Mouse (Mus musculus) CH12.LX (cell line): ENCODE data around the gene Isyna1. TPM values are rescaled to one million over a fixed set of nuclear protein-coding genes. Genes with fewer than 3 reads are reported as not detected.

Experiments used
- DNase-seq: peaks from one replicate; pipeline ENCODE4 v3.0.0-alpha.2; 2013; ENCODE audit errors: extremely low read depth
- H3K27ac ChIP-seq: 2 replicates; pipeline ENCODE4 v1.5.1; 2012; ENCODE audit warnings: low read depth, mild to moderate bottlenecking, control low read depth, moderate library complexity; ENCODE audit not compliant: insufficient read depth
- H3K27me3 ChIP-seq: replicated peaks from 2 replicates; pipeline ENCODE3; 2012; ENCODE audit warnings: inconsistent platforms
- H3K36me3 ChIP-seq, 2 experiments: replicated peaks in 1 of 2; 2 replicates each; pipeline versions ENCODE3 to v1.6.1; 2012; ENCODE audit warnings: inconsistent platforms in 1 of 2, low read length in 1 of 2, mild to moderate bottlenecking in 1 of 2, mixed read lengths in 1 of 2, moderate library complexity in 1 of 2; ENCODE audit not compliant: control insufficient read depth in 1 of 2, insufficient read depth in 1 of 2
- H3K4me1 ChIP-seq, 2 experiments: 2 replicates each; pipeline ENCODE4 v1.6.1; 2012; ENCODE audit warnings: inconsistent platforms in 1 of 2, moderate library complexity in 1 of 2; ENCODE audit not compliant: insufficient read depth in 2 of 2, control insufficient read depth in 1 of 2
- H3K4me2 ChIP-seq: 2 replicates; pipeline ENCODE4 v1.6.1; 2012; ENCODE audit warnings: low read depth, mild to moderate bottlenecking, control low read depth; ENCODE audit not compliant: poor library complexity, insufficient read depth, severe bottlenecking
- H3K4me3 ChIP-seq, 3 experiments: fragments of 150-350 bp in 1 of 3; sonication (generic) in 1 of 3; replicated peaks in 1 of 3; 2 replicates each; pipeline versions ENCODE3 to v1.5.1; 2011 to 2012; ENCODE audit warnings: low read depth in 2 of 3, low read length in 2 of 3, mild to moderate bottlenecking in 2 of 3, moderate library complexity in 2 of 3, control low read depth in 1 of 3, improper control_type of control experiment in 1 of 3, inconsistent platforms in 1 of 3, mixed read lengths in 1 of 3; ENCODE audit not compliant: poor library complexity in 1 of 3
- H3K79me2 ChIP-seq: replicated peaks from 2 replicates; pipeline ENCODE4 v1.6.1; 2012; ENCODE audit warnings: mild to moderate bottlenecking, moderate library complexity; ENCODE audit not compliant: control insufficient read depth, poor library complexity, insufficient read depth, severe bottlenecking; ENCODE audit errors: extremely low read depth
- H3K9ac ChIP-seq: 2 replicates; pipeline ENCODE4 v1.6.1; 2012; ENCODE audit warnings: low read depth, mild to moderate bottlenecking, control low read depth, moderate library complexity; ENCODE audit not compliant: insufficient read depth
- H3K9me3 ChIP-seq: replicated peaks from 2 replicates; pipeline ENCODE3; 2012; ENCODE audit warnings: low read length, inconsistent platforms, mixed read lengths
- CHD1 ChIP-seq: IDR thresholded peaks from 2 replicates; pipeline ENCODE4 v1.6.1; 2012; ENCODE audit warnings: low read depth, low read length, improper control_type of control experiment, inconsistent platforms
- CHD2 ChIP-seq: IDR thresholded peaks from 2 replicates; pipeline ENCODE4 v1.6.1; 2011; ENCODE audit warnings: low read length, improper control_type of control experiment
- CTCF ChIP-seq, 2 experiments: IDR thresholded peaks in 1 of 2; conservative IDR thresholded peaks in 1 of 2; 2 replicates each; pipeline ENCODE4 v1.5.1; 2011 to 2012; ENCODE audit warnings: low read depth in 2 of 2, low read length in 2 of 2, improper control_type of control experiment in 1 of 2, inconsistent platforms in 1 of 2, mild to moderate bottlenecking in 1 of 2, moderate library complexity in 1 of 2
- E2F4 ChIP-seq: IDR thresholded peaks from 2 replicates; pipeline ENCODE4 v1.6.1; 2011; ENCODE audit warnings: low read depth, low read length, improper control_type of control experiment; ENCODE audit not compliant: insufficient replicate concordance
- EP300 ChIP-seq: IDR thresholded peaks from 2 replicates; pipeline ENCODE4 v1.6.1; 2011; ENCODE audit warnings: low read length, improper control_type of control experiment
- ETS1 ChIP-seq: conservative IDR thresholded peaks from 2 replicates; pipeline ENCODE4 v1.6.1; 2012; ENCODE audit warnings: low read depth, mild to moderate bottlenecking, inconsistent platforms, low read length, improper control_type of control experiment, moderate library complexity
- GABPA ChIP-seq: IDR thresholded peaks from 2 replicates; pipeline ENCODE4 v1.6.1; 2012; ENCODE audit warnings: low read depth, low read length, improper control_type of control experiment, inconsistent platforms; ENCODE audit not compliant: insufficient replicate concordance
- IRF4 ChIP-seq: IDR thresholded peaks from 2 replicates; pipeline ENCODE4 v1.6.1; 2014; ENCODE audit warnings: low read depth, mild to moderate bottlenecking, inconsistent platforms, low read length, improper control_type of control experiment
- JUN ChIP-seq: IDR thresholded peaks from 2 replicates; pipeline ENCODE4 v1.6.1; 2011; ENCODE audit warnings: low read depth, mild to moderate bottlenecking, low read length, improper control_type of control experiment, moderate library complexity; ENCODE audit not compliant: insufficient read depth
- JUND ChIP-seq: conservative IDR thresholded peaks from 2 replicates; pipeline ENCODE4 v1.6.1; 2011; ENCODE audit warnings: low read depth, low read length, improper control_type of control experiment
- KAT2A ChIP-seq: IDR thresholded peaks from 2 replicates; pipeline ENCODE4 v1.6.1; 2012; ENCODE audit warnings: low read length, improper control_type of control experiment, inconsistent platforms; ENCODE audit not compliant: insufficient replicate concordance
- MAFK ChIP-seq: IDR thresholded peaks from 2 replicates; pipeline ENCODE4 v1.6.1; 2011; ENCODE audit warnings: low read length, improper control_type of control experiment; ENCODE audit not compliant: insufficient replicate concordance
- MAX ChIP-seq: IDR thresholded peaks from 2 replicates; pipeline ENCODE4 v1.6.1; 2011; ENCODE audit warnings: low read length, improper control_type of control experiment
- MEF2A ChIP-seq: IDR thresholded peaks from 2 replicates; pipeline ENCODE4 v1.6.1; 2014; ENCODE audit warnings: low read depth, mild to moderate bottlenecking, inconsistent platforms, low read length, improper control_type of control experiment, borderline replicate concordance
- NRF1 ChIP-seq: IDR thresholded peaks from 2 replicates; pipeline ENCODE4 v1.6.1; 2014; ENCODE audit warnings: low read depth, mild to moderate bottlenecking, inconsistent platforms, low read length, improper control_type of control experiment, moderate library complexity
- PAX5 ChIP-seq: IDR thresholded peaks from 2 replicates; pipeline ENCODE4 v1.6.1; 2012; ENCODE audit warnings: low read length, inconsistent platforms, mixed read lengths
- RCOR1 ChIP-seq: conservative IDR thresholded peaks from 2 replicates; pipeline ENCODE4 v1.6.1; 2012; ENCODE audit warnings: low read depth, mild to moderate bottlenecking, inconsistent platforms, low read length, improper control_type of control experiment
- SMC3 ChIP-seq: IDR thresholded peaks from 2 replicates; pipeline ENCODE4 v1.6.1; 2011; ENCODE audit warnings: low read depth, low read length, improper control_type of control experiment
- TBP ChIP-seq: conservative IDR thresholded peaks from 2 replicates; pipeline ENCODE4 v1.6.1; 2011; ENCODE audit warnings: low read depth, low read length, improper control_type of control experiment
- USF1 ChIP-seq: IDR thresholded peaks from 2 replicates; pipeline ENCODE4 v1.6.1; 2014; ENCODE audit warnings: low read depth, mild to moderate bottlenecking, inconsistent platforms, low read length, improper control_type of control experiment
- ZKSCAN1 ChIP-seq: IDR thresholded peaks from 2 replicates; pipeline ENCODE4 v1.6.1; 2012; ENCODE audit warnings: low read depth, inconsistent platforms, low read length, improper control_type of control experiment, borderline replicate concordance
- ZMIZ1 ChIP-seq: IDR thresholded peaks from 2 replicates; pipeline ENCODE4 v1.6.1; 2012; ENCODE audit warnings: low read depth, mild to moderate bottlenecking, inconsistent platforms, low read length, improper control_type of control experiment
- dilution Hi-C: fragments of 300-500 bp; cut with MboI; formaldehyde crosslinking; loops from 2 replicates; pipeline ENCODE4 v1.14.3; 2020; ENCODE audit warnings: low sequenced_read_pairs; ENCODE audit not compliant: extremely low pct_unique_long_range_greater_than_20kb, extremely low pct_ligation_motif_present
- in situ Hi-C: fragments of 300-500 bp; cut with MboI; formaldehyde crosslinking; loops from 3 replicates; pipeline ENCODE4 v1.14.3; 2019; ENCODE audit warnings: low sequenced_read_pairs, low pct_ligation_motif_present, low pct_unique_long_range_greater_than_20kb, mixed read lengths
- polyA plus RNA-seq: library from polyadenylated mRNA; unstranded; fragments of >175 nt; gene quantifications from 2 replicates; pipeline ENCODE4 v1.2.1, GENCODE M21; 2012; ENCODE audit warnings: low read depth; ENCODE audit not compliant: insufficient read length
- total RNA-seq, 2 experiments: library from RNA; depleted of rRNA; stranded (reverse); fragments of 300-350 nt in 1 of 2; fragments of >200 nt in 1 of 2; gene quantifications; 2 replicates each; pipeline ENCODE4 v1.2.3; 2012 to 2014

Gene Isyna1
- total and polyA plus RNA-seq, 3 experiments, result 99.9 to 163 (median 141) TPM

DNA sequence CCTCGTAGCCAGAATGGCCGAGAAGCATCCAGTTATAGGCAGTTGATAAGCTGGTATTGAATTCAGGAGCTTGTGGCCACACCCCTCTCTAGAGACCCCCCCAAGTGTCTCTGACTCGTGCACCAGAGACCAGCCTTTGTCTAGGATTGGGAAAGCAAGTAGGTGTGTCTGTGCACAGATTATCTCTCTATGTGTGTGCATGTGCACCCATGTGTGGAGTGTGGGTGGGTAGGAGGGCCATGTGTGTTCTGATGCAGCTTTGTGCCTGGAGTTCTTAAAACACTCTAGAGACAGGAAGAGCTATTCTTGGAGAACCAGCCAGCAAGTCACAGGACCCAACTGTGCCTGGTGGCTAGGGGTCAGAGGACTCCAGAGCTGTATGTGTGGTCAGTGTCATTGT, 33.6 kb upstream of the Isyna1 start:
- TF ChIP-seq ETS1 (no peak), JUN (no peak), MAFK (no peak), JUND (no peak), CHD1 (no peak), CTCF (conservative IDR thresholded peaks at IDR 0.05 in 1 of 2, IDR thresholded peaks at IDR 0.05 in 1 of 2; ENCODE audit: low read depth in 2 of 2, low read length in 2 of 2) (no peak), USF1 (no peak), RCOR1 (no peak), EP300 (no peak), MEF2A (no peak), NRF1 (no peak)
- TF ChIP-seq, all 38 proteins: peak for 0
- in situ Hi-C loops, result no loop called here

DNA sequence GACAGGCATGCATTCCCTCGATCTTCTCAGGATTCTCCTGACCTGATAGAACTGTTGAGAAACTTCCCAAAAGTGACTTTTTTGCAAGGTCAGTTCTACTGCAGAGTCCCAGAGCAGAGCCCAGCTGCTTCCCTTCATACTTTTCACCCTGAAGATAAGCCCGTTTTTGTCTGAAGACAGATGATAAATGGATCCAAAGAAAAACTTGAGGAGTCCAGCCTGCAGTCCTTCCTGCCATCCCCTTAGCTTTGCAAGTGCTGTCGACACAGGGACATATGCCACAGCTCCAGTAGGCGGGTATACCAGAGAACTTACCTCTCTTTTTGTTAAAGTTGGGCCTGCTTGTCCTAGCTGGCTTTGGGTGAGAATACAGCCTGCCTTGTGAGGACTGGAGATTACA, 32.8 kb upstream of the Isyna1 start:
- no peak overlapping the region for H3K4me3 ChIP-seq
- no peak for DNase-seq
- no peaks in the 10 kb centered on the region for H3K79me2 ChIP-seq
- peaks cover 0 to 66% of the 10 kb centered on the region in 2 experiments for H3K36me3 ChIP-seq
- no peak overlapping the region for H3K9ac ChIP-seq
- H3K4me2 ChIP-seq, result no peak overlapping the region
- no peak overlapping the region for H3K27ac ChIP-seq
- peaks cover 3 to 57% of the 10 kb centered on the region in 2 experiments; a peak in 2 of 4 replicates for H3K4me1 ChIP-seq
- dilution Hi-C loops, result no loop called here
- H3K9me3 ChIP-seq, result no peaks in the 10 kb centered on the region
- TF ChIP-seq IRF4 (no peak), TBP (no peak), NRF1 (no peak), MAX (no peak), ZKSCAN1 (no peak), PAX5 (no peak), ZMIZ1 (no peak), E2F4 (no peak), GABPA (no peak), SMC3 (no peak), KAT2A (no peak), CHD2 (no peak), ETS1 (no peak), JUND (no peak), MEF2A (no peak), EP300 (no peak)
- TF ChIP-seq, all 38 proteins: peak for 0
- in situ Hi-C loops, result no loop called here
- no peaks in the 10 kb centered on the region for H3K27me3 ChIP-seq

More for the DNA sequence above, 33.6 kb upstream of the Isyna1 start:
- H3K9ac ChIP-seq, result no peak overlapping the region
- dilution Hi-C loops, result no loop called here
- H3K4me2 ChIP-seq, result no peak overlapping the region
- H3K4me1 ChIP-seq, result peaks cover 3 to 54% of the 10 kb centered on the region in 2 experiments; a peak in 2 of 4 replicates
- no peak overlapping the region for H3K27ac ChIP-seq
- no peaks in the 10 kb centered on the region for H3K79me2 ChIP-seq
- no peaks in the 10 kb centered on the region for H3K27me3 ChIP-seq
- no peak overlapping the region for H3K4me3 ChIP-seq
- H3K9me3 ChIP-seq, result no peaks in the 10 kb centered on the region
- H3K36me3 ChIP-seq, result peaks cover 0 to 67% of the 10 kb centered on the region in 2 experiments
- no peak for DNase-seq
